Mouse (Mus musculus): ENCODE data around the gene Rcsd1.

GRCm38 (mm10) chr1:165665758-165666157 is 43.8 kb downstream of the Rcsd1 start:
- no peak for TF ChIP-seq CTCF (IDR thresholded peaks at IDR 0.05; ENCODE audit: insufficient read depth, low read length)
- no peak for TF ChIP-seq POLR2A (IDR thresholded peaks at IDR 0.05; ENCODE audit: borderline replicate concordance, extremely low read depth, low read depth, low read length)

All from lung, adult 2 months (tissue).